Mouse (Mus musculus) urinary bladder, postnatal 4 days (tissue): Measurements from ENCODE around the gene Bend5.

Experiments used
- DNase-seq, 2 experiments: peaks; one replicate each; pipeline ENCODE4 v3.0.0; 2021 to 2022; ENCODE audit warnings: low spot score in 2 of 2

The Bend5 gene

DNA sequence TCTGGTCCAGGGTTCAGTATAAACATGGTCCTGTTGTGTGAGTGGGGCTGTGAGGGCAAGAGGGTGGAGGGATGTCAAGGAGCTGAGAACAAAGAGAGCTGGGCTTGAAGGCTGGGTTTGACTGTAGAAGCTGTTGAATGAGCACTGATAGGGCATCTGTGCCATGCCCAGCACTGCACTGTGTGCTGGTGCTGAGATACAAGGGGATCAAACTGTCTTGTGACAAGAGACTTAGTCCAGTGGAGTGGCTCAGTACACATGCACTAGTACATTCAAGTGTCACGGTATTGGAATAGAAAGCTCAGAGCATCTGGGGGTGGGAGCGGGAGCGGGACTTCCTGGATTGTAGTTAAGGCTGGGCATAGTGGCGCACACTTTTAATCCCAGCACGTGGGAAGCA, 71.4 kb downstream of the Bend5 start:
- DNase-seq = no peak

DNA sequence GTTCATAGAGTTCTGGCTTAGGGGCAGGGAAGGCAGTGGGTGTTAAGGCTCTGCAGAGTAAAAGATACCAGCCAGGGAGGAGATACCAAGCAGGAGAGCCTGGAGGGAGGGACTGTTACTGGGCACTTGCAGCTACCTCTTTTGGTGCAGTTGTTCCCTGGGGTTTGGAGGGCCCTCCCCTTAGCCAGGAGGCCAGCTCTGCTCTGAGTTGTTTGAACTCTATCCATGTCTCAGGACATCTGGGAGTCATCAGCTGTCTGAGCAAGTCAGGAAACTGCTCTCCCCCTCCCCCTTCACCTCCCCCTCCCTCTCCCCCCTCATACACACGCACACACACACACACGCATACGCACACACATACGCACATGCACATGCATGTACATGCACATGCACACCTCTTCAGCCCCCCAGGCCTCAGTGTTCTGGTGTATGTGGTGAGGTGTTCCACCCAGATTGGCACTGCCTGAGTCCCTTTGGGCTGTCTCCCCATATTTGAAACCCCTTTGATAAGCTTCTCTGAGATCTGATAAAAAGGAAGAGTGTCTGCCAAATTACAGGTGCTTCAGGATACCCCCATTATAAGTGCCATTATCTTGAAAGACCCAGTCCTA, 72.5 kb downstream of the Bend5 start:
- DNase-seq = no peak

DNA sequence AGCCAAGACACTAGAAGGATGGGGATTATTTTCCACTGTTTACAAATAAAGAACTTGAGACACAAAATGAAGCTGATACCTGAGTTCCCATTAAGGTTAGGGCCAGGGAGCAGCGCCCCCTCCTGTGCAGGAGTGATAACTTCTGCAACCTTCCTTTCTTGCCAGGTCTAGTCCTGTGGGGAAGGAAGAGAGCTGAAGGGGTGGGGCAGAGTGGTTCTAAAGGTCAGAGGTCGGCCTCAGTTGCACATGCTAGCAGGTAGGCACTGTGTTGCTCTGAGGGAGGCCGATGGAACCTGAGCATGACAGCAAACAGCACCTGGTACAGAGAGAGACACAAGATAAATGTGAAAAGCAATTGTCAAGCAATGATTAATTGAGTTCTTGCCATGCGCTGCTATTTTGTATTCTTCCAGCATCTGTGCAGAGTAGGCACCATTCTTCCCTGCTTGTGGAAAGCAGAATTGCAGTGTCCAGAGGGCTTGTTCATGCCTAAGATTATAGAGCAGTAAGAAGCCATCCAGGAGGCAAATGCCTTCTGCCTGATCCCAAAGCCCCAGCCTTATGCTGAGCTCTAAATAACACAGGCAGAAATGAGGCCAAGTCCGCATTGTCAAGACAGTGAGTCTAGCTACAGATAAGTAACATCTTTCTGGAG, 79.1 kb downstream of the Bend5 start:
- no peak for DNase-seq

DNA sequence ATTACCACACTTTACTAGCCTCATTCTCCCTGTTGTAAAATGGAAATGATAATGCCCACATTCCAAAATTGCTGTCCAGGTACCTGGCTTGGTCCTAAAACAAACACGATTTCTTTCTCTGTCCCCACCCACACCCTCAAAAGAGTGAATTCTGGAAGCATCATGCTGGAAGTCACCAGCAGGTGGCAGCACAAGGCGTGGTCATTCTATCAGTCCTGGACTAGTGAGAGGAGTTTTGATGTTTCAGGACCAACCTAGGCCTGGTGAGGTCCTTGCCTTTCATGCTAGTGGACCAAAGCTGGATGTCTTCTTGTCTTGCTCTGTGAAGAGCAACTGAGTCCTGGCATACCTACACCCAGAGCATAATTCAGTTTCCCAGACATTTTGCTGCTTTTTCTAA, 81.1 kb downstream of the Bend5 start:
- peak; percentile 47 to 75 for DNase-seq

DNA sequence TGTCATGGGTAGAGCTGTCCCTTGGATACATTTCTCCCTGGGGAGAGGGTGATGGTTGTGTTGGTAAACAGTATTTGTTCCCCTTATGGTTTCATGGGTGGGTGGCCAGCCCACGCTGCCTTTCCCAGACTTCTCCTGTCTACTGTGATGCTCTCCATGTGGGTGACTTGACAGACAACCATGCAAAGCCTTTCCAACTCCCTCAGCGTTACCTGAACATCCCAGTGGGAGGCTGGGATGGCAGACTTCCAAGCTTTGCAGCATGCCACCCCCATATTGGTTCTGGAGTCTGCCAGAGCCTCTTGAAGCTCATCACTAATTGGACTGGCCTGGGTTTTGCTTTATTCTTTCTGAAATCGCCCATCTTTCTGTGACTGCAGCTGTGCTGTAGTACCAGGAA, 83.9 kb downstream of the Bend5 start:
- DNase-seq = no peak

DNA sequence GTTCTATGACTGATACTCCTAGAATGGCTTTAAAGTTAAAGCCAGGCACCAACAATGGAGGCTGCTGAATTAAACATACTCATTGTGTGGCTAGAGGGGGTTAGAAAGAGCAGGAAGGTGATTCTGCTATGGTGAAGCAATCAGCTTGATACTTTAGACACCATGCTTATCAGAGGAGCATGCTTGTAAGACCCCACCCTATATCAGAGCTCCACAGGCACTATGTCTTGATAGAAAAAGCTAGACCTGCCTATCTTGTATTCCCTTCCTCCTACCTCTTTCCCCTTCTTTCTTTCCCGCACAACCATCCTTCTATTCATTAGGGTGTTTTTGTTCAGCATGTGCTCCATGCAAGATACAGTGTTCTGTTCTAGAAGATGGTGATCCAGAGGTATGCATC, 86.6 kb downstream of the Bend5 start:
- DNase-seq = no peak

DNA sequence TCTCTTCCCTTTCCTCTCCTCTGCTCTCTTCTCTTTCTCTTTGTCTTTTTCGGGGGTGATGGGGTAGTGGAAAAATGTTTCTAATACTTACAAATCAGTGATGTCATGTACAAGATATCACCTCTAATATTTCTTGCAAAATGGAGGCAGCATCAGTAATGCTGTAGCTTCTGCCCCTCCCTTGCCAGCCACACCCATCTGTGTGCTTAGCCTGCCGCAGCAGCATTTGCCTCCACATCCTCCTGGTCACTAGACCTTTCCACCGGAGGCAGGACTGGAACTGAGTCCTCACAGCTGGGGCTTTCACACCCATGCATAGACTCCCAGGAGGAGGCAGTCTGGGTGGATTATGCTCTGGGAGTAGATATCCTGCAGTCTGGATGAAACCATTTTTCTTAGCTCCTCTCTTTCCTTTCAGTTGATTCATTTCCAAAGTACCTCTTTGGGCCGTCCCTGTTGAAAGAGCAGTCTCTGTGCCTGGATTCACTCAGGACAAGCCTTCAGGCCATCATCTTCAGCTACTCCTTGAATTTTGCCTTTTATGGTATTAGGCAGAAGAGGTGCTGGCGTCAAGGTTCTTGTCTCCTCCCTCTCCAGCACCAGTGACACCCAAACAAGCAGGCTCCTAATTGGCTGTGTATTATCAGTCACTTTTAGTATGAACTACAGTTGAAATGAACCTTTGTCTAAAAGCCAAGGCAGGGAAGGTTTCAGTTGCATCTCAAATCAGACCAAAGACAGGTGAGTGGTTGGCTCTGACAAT, 88.3 kb downstream of the Bend5 start:
- no peak for DNase-seq

DNA sequence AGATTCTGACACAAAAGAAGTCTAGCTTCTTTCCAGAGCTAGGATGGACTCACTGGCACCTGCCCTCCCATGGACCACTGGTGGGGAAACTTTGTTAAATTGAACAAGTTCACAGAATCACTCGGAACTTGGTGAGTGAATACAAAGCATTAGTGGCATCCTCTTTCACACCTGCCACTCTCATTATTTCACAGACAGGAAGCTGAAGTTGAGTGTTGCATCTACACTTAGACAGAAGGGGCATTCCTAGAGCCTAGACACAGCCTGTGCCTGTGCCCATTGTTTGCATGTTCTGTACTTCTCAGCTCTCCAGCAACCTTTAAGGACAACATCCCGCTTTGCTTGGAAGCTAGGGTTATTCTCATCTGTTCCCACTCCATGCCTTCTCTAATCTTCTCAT, 90.1 kb downstream of the Bend5 start:
- DNase-seq = no peak
